20 mouse cellular contexts compared by ENCODE assay signal in genomic region chr1:45381866-45382265, GRCm38 (mm10).
DNase-seq lines count a peak whose midpoint lies in the region; ATAC-seq and TF ChIP-seq lines count a peak whose summit lies in the region.
"Had no signal": no experiment of that assay in that cellular context is flagged by ENCODE, and none has a peak within 500 bp of the region (broad histone marks: within the 10 kb centered on the region; RNA-seq: fewer than 3 reads in every experiment).

No protein-coding gene starts in this region.

- H3K36me3 ChIP-seq in heart, embryonic 10.5 days: peaks cover 6% of the 10 kb centered on the region; the same call in 1 of the 2 replicates
- H3K36me3 ChIP-seq in liver, adult 2 months (ENCODE audit: control insufficient read depth, insufficient read depth, low read length): no peaks in the 10 kb centered on the region
- no peaks in the 10 kb centered on the region for H3K36me3 ChIP-seq in liver, embryonic 11.5 days (ENCODE audit: control insufficient read depth, insufficient read depth, low read length)
- no peaks in the 10 kb centered on the region for H3K36me3 ChIP-seq in hindbrain, embryonic 11.5 days (ENCODE audit: control insufficient read depth, insufficient read depth, low read length)
- H3K36me3 ChIP-seq: forebrain, embryonic 15.5 days; hindbrain, embryonic 10.5 days; neural tube, embryonic 13.5 days had no signal

- H3K4me2 ChIP-seq in liver, embryonic 11.5 days: no peak overlapping the region
- no peak overlapping the region for H3K4me2 ChIP-seq in hindbrain, embryonic 11.5 days (replicated peaks; ENCODE audit: low read depth, low read length)
- H3K4me2 ChIP-seq: forebrain, embryonic 15.5 days; neural tube, embryonic 13.5 days had no signal

- no peak overlapping the region for H3K4me3 ChIP-seq in heart, embryonic 10.5 days
- H3K4me3 ChIP-seq in liver, adult 2 months (ENCODE audit: insufficient read depth, low read depth, low read length): no peak overlapping the region
- H3K4me3 ChIP-seq in liver, embryonic 11.5 days (ENCODE audit: low read depth, low read length): no peak overlapping the region
- no peak overlapping the region for H3K4me3 ChIP-seq in hindbrain, embryonic 11.5 days (ENCODE audit: low read depth, low read length)
- H3K4me3 ChIP-seq: forebrain, embryonic 15.5 days; heart, adult 2 months; hindbrain, embryonic 10.5 days; megakaryocyte, embryonic 14.5 days; neural tube, embryonic 13.5 days had no signal

- H3K9me3 ChIP-seq in heart, embryonic 10.5 days: no peaks in the 10 kb centered on the region
- no peaks in the 10 kb centered on the region for H3K9me3 ChIP-seq in liver, embryonic 11.5 days (ENCODE audit: control insufficient read depth, low read length)
- no peaks in the 10 kb centered on the region for H3K9me3 ChIP-seq in hindbrain, embryonic 11.5 days (ENCODE audit: control insufficient read depth, low read length)
- H3K9me3 ChIP-seq: forebrain, embryonic 15.5 days; hindbrain, embryonic 10.5 days; megakaryocyte, embryonic 14.5 days; neural tube, embryonic 13.5 days had no signal

- TF ChIP-seq POLR2A in liver, adult 2 months (IDR thresholded peaks at IDR 0.05; ENCODE audit: extremely low read depth, insufficient read depth, low read length): no peak

- no peak overlapping the region for H3K9ac ChIP-seq in liver, adult 2 months (ENCODE audit: low read depth, low read length)
- H3K9ac ChIP-seq in liver, embryonic 11.5 days (ENCODE audit: low read depth, low read length): no peak overlapping the region
- H3K9ac ChIP-seq in hindbrain, embryonic 11.5 days (ENCODE audit: low read depth, low read length): no peak overlapping the region
- H3K9ac ChIP-seq: forebrain, embryonic 15.5 days; neural tube, embryonic 13.5 days had no signal

- H3K27me3 ChIP-seq in heart, embryonic 10.5 days (ENCODE audit: insufficient read depth, poor library complexity, severe bottlenecking): no peaks in the 10 kb centered on the region
- no peaks in the 10 kb centered on the region for H3K27me3 ChIP-seq in liver, adult 2 months (ENCODE audit: control insufficient read depth, insufficient read depth, low read length)
- H3K27me3 ChIP-seq in liver, embryonic 11.5 days (replicated peaks; ENCODE audit: control insufficient read depth, insufficient read depth, low read length): no peaks in the 10 kb centered on the region
- H3K27me3 ChIP-seq in hindbrain, embryonic 11.5 days (ENCODE audit: control insufficient read depth, insufficient read depth, low read length): no peaks in the 10 kb centered on the region
- H3K27me3 ChIP-seq: forebrain, embryonic 15.5 days; megakaryocyte, embryonic 14.5 days; neural tube, embryonic 13.5 days; Patski had no signal

- ATAC-seq in liver, embryonic 11.5 days (replicated peaks; ENCODE audit: low FRiP score): no peak
- ATAC-seq in hindbrain, embryonic 11.5 days (ENCODE audit: low FRiP score): no peak
- ATAC-seq: forebrain, embryonic 15.5 days; Patski had no signal

- peak; percentile 55 for DNase-seq in adrenal gland, postnatal 10 days
- DNase-seq in adrenal gland, adult 8-10 months: no peak
- peak; percentile 44 to 55 for DNase-seq in heart, adult 18-20 months
- no peak for DNase-seq in heart, embryonic 10.5 days (ENCODE audit: low spot score)
- peak; percentile 8 for DNase-seq in liver, adult 2 months (ENCODE audit: extremely low read depth, low read depth, low spot score)
- DNase-seq in liver, embryonic 11.5 days (ENCODE audit: low spot score): no peak
- peak; percentile 15 for DNase-seq in lung, postnatal 25 days (ENCODE audit: low spot score)
- no peak for DNase-seq in hindbrain, embryonic 11.5 days (ENCODE audit: low spot score)
- DNase-seq: embryo, embryonic 11 days; kidney, adult 11 months; kidney, postnatal 10 days; midbrain, embryonic 14.5 days; right cerebral cortex, postnatal 14 days; thymus, postnatal 36 days had no signal

- no peak overlapping the region for H3K27ac ChIP-seq in heart, embryonic 10.5 days
- H3K27ac ChIP-seq in liver, adult 2 months (replicated peaks; ENCODE audit: insufficient read depth, low read depth, low read length): no peak overlapping the region
- H3K27ac ChIP-seq in liver, embryonic 11.5 days (ENCODE audit: low read depth, low read length): no peak overlapping the region
- H3K27ac ChIP-seq in hindbrain, embryonic 11.5 days (ENCODE audit: low read depth, low read length): no peak overlapping the region
- H3K27ac ChIP-seq: forebrain, embryonic 15.5 days; heart, adult 2 months; hindbrain, embryonic 10.5 days; neural tube, embryonic 13.5 days had no signal

- no peak for TF ChIP-seq CTCF in liver, adult 2 months (IDR thresholded peaks at IDR 0.05; ENCODE audit: low read depth, low read length)

- no peaks in the 10 kb centered on the region for H3K79me2 ChIP-seq in liver, adult 2 months (ENCODE audit: control insufficient read depth, insufficient read depth, low read length)

- H3K4me1 ChIP-seq in heart, embryonic 10.5 days: no peaks in the 10 kb centered on the region
- no peaks in the 10 kb centered on the region for H3K4me1 ChIP-seq in liver, adult 2 months (ENCODE audit: control insufficient read depth, insufficient read depth, low read length)
- no peaks in the 10 kb centered on the region for H3K4me1 ChIP-seq in liver, embryonic 11.5 days (replicated peaks; ENCODE audit: control insufficient read depth, insufficient read depth, low read length)
- no peaks in the 10 kb centered on the region for H3K4me1 ChIP-seq in hindbrain, embryonic 11.5 days (replicated peaks; ENCODE audit: control insufficient read depth, insufficient read depth, low read length)
- H3K4me1 ChIP-seq: forebrain, embryonic 15.5 days; hindbrain, embryonic 10.5 days; megakaryocyte, embryonic 14.5 days; neural tube, embryonic 13.5 days had no signal

- 82% methylated on average over 2 of the region's 2 CpGs for WGBS in heart, embryonic 10.5 days
- WGBS in liver, adult 2 months: 75% methylated on average over 2 of the region's 2 CpGs
- 82% methylated on average over 2 of the region's 2 CpGs for WGBS in liver, embryonic 11.5 days
- 97% methylated on average over 2 of the region's 2 CpGs for WGBS in hindbrain, embryonic 11.5 days

Comparison
In these comparisons a context has a peak if more than half of its experiments do, and no peak if none do; other contexts are left out.
1. DNase-seq: peak in adrenal gland, postnatal 10 days (single experiment), heart, adult 18-20 months (2 of 2), liver, adult 2 months (single experiment) and lung, postnatal 25 days (single experiment); none in adrenal gland, adult 8-10 months (single experiment), heart, embryonic 10.5 days (single experiment), liver, embryonic 11.5 days (single experiment) and hindbrain, embryonic 11.5 days (single experiment).